Mouse (Mus musculus): ENCODE measurements at regions not wholly inside any gene's neighbourhood (a gene's known extent, or its start where the extent isn't known, plus 50 kb on each side); places are given as distances from the start of the nearest gene placed in this dataset.

DNA sequence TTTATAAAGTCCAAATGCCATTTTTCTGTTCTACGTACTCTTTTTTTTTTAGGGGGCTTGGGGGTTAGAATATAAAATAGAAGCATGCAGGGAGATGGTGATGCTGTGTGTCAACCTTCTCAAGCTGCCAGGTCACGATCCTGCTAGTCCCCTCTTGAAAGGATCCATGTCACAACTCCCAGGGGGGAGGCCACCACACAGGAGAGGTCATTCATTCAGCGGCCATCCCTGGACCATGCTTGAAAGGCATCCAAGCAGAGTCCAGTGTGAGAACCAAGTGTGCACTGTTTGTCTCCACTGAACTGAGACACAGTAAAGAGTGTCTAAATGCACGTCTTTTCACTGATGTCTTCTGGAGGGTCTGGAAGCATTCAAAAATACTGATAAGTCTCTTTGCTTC, 119.8 kb upstream of the N6amt1 start:
- no peak for DNase-seq (ENCODE audit: low spot score in 2 of 2)

DNA sequence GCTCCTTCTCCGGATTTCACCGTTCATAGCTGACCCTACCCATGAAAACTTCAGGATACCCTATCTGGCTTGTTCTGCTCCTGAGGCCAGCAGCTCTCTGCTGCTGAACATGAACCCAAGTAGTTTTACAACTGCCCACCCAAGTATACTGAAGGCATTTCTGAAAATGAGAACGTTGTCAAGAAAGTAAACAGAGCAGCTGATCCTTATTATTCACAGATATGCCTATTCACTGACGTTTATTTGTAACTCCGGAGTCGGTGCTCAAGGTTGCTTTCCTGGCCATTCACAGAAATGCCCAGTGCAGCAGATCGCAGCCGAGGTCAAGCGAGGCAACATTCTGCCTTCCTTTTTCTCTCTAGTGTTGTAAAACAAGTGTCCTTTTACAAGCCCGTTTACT, 128.4 kb upstream of the N6amt1 start:
- DNase-seq (ENCODE audit: low spot score in 2 of 2): no peak

- no peak for DNase-seq (ENCODE audit: low spot score in 2 of 2)
Observed at GRCm38 (mm10) chr16:87225085-87225484, 128.9 kb upstream of the N6amt1 start.

DNA sequence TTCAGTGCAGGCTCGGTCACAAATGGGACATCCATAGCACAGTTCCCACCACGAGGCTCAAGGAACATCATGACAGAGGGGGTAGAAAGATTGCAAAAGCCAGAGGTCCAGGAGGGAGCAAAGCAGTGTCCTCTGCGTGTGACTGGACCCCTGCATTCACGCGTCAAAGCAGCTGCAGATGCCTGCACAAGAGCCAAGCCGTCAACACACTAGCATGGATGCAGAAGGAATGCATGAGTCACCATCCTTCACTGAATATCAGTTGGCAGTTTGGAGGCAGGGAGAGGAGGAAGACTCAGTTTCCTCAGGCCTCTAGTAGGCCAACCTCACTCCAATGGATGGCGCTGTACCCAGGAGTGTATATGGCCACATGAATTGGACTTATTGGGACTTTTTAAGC, 130.0 kb upstream of the N6amt1 start:
- no peak for DNase-seq (ENCODE audit: low spot score in 2 of 2)

GRCm38 (mm10) chr16:87220611-87221010, 133.4 kb upstream of the N6amt1 start:
- DNase-seq (ENCODE audit: low spot score in 2 of 2): no peak

GRCm38 (mm10) chr16:87220201-87220600, 133.8 kb upstream of the N6amt1 start:
- DNase-seq (ENCODE audit: low spot score in 2 of 2): no peak

GRCm38 (mm10) chr16:87207875-87208274, 146.1 kb upstream of the N6amt1 start:
- DNase-seq (ENCODE audit: low spot score in 2 of 2): no peak

DNA sequence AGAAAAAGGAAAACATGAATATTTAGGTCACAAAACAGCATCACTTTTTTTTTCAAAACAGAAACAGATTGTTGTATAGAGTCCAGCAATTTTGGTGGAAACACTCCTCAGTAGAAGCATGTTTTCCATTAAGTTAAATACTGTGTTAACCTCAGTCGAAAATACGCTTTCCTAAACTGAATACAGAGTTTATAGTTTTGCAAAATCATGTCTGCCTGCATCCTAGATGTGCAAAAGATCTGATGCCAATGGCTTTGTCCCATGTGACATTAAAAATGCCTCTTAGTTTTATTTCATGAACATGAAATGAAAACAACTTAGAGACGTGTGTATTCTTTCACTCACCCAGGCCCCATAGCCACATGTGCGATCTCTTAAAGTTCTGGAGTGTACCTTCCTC, 163.5 kb upstream of the N6amt1 start:
- DNase-seq (ENCODE audit: low spot score in 2 of 2): no peak

DNA sequence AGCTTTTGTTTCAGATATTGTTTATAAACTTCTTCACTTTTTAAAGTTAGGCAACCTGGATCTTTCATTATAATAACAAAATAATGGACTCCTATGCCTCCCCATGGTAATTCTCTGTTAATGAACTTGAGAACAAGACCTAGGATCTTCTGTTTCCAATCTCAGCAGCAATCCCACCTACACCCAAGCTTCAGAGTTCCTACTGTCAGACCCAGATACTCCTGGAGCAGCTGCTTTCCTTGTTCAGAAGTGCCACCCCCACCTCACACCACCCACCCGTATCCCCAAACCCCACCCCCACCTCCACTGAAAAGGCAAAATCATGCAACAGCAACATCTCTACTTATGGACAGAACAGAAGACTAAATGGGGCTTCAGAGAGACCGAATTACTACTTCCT, 165.2 kb upstream of the N6amt1 start:
- DNase-seq (ENCODE audit: low spot score in 2 of 2): no peak

GRCm38 (mm10) chr16:87172395-87172794, 181.6 kb upstream of the N6amt1 start:
- DNase-seq (ENCODE audit: low spot score in 2 of 2): no peak

DNA sequence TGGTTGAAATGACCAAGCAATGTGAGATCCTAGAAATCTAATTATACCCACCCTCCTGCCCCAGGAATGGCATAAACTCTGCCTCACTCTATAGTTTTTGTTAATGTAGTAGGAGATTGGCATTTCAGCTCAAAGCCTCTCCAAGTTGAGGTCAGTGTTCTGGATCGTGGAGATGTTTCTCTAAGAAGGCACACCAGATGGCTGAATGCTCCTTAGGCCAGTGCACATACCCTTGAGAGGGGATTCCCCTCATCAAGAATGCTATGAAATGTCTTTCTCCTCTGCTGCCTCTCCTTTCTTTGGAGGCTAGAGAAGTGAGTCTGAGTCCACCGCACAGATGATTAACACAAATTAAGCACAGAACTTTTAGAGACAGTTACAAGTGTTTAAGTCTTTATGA, 214.7 kb upstream of the N6amt1 start:
- DNase-seq (ENCODE audit: low spot score in 2 of 2): no peak

DNA sequence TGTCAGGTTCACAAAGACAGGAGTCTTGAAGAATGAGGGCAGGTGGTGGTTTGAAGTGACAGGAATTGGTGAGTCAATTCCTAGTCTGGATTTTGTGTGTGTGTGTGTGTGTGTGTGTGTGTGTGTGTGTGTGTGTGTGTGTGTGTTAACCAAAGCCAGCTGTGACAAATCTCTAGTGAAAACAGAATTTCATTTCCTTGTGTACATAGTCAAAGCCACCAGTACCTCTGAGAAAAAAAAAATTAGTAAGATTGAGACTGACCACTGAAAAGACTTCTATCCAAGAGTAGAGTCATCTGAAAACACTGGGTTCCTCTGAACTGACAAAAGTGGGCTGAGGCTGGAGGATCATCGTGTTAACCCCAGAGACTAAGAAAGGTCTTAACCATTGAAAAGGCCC, 217.5 kb upstream of the N6amt1 start:
- no peak for DNase-seq (ENCODE audit: low spot score in 2 of 2)

GRCm38 (mm10) chr16:87134452-87134851, 219.5 kb upstream of the N6amt1 start:
- no peak for DNase-seq (ENCODE audit: low spot score in 2 of 2)

DNA sequence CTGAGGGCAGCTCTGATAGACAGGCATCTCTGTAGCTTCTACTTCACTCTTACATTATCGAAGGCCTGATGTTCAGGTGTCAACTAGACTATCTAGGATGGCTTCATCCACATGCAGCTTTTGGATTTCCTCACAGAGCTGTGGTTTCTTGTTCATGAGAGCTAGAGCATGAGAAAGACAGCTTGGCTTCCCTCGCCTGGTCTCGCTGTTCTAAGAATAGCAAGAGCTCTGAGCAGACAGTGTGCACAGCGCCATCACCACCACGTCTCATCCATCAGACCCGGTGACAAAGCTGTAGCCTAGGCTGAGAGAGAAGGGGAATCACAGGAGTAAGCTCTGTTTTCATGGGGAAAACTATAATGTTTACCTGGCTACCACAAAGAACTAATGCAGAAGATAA, 220.1 kb upstream of the N6amt1 start:
- DNase-seq (ENCODE audit: low spot score in 2 of 2): no peak

- DNase-seq (ENCODE audit: low spot score in 2 of 2): no peak
Observed at GRCm38 (mm10) chr16:87132082-87132481, 221.9 kb upstream of the N6amt1 start.

GRCm38 (mm10) chr16:87130733-87131640, 223.0 kb upstream of the N6amt1 start:
- DNase-seq (ENCODE audit: low spot score in 2 of 2): no peak

GRCm38 (mm10) chr16:87129021-87129420, 225.0 kb upstream of the N6amt1 start:
- DNase-seq (ENCODE audit: low spot score in 2 of 2): no peak

DNA sequence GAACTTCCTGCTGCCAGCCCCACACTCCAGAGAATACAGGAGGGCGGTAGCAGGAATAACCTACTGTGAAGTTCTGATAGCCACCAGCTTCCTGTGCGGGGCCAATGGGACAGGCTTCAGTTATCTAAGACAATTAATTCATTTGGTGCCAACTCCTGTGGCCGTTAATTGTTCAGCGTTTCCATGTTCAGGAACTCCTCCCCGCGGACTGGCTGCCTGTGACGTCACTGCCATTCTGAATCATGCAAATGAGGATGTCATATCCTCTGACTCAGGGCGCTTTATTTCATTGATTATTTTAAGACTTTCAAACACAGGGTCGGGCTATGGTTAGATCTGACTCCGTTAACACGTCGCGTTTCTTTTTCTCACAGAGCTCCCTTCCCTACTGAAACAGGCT, 225.8 kb upstream of the N6amt1 start:
- DNase-seq (ENCODE audit: low spot score in 2 of 2): peak; percentile 19 to 22

- DNase-seq (ENCODE audit: low spot score in 2 of 2): no peak
Observed at GRCm38 (mm10) chr16:87124519-87124918, 229.5 kb upstream of the N6amt1 start.

DNA sequence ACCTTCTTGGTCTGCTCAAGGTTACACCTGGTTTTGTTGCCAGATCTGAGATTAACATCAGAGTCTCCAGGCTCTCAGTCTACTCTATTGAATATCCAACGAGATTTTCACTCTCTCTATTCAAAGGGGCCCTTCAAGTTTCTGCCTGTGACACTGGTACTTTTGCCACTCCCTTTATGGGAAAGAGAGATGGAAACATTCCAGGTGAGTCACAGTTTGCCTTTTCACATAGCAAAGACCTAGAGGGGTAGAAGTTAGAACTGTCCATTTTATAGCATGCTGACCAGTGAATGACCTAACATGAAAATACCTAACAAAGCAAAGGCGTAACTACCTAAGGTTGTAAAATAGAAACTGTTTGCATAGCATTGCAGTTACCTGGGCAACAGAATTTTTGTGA, 250.4 kb upstream of the N6amt1 start:
- DNase-seq (ENCODE audit: low spot score in 2 of 2): no peak

DNA sequence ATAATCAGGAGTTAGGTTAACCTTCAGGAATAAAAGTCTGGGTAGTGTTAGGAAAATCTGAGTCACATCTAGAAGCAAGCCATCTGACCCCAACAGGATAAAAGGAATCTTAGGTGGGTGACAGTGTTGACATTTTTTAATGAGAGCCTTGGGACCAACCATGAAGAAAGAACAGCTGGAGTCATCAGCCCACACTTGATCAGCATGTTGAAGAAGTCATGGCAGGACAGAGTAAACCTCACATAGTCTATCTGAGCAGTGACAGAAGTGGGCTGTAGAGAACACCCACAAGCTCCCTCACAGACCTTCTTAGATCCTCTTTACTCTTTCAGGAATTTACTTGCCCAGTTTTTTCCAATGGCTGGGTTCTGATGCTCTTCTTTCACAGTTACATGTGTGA, 251.9 kb upstream of the N6amt1 start:
- no peak for DNase-seq (ENCODE audit: low spot score in 2 of 2)

GRCm38 (mm10) chr16:87092011-87092410, 262.0 kb upstream of the N6amt1 start:
- DNase-seq (ENCODE audit: low spot score in 2 of 2): no peak

DNA sequence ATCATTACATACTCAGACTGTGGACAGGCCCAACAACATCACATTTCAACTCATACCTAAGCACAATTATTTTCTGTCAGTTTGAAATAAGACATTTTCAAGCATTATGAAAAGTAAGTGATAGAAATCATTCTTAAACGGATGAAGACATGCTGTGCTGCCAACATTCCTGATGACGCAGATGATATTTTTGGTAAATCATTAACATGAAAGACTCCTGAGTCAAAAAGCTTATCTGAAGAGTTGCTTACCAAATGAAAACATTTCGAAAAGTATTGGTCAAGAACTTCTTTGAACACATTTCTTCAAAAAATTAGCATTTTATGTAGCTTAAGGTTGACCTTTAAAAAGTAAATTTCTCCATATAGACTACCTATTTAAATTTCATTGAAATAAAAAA, 264.7 kb upstream of the N6amt1 start:
- peak in 1 of 2 experiments; percentile 2 for DNase-seq (ENCODE audit: low spot score in 2 of 2)
